Mouse (Mus musculus): ENCODE measurements around the gene Gm21972. TPM values are rescaled to one million over a fixed set of nuclear protein-coding genes. Genes with fewer than 3 reads are reported as not detected.

Gene Gm21972
- polyA plus RNA-seq, 1 experiment = 12.9 TPM

DNA sequence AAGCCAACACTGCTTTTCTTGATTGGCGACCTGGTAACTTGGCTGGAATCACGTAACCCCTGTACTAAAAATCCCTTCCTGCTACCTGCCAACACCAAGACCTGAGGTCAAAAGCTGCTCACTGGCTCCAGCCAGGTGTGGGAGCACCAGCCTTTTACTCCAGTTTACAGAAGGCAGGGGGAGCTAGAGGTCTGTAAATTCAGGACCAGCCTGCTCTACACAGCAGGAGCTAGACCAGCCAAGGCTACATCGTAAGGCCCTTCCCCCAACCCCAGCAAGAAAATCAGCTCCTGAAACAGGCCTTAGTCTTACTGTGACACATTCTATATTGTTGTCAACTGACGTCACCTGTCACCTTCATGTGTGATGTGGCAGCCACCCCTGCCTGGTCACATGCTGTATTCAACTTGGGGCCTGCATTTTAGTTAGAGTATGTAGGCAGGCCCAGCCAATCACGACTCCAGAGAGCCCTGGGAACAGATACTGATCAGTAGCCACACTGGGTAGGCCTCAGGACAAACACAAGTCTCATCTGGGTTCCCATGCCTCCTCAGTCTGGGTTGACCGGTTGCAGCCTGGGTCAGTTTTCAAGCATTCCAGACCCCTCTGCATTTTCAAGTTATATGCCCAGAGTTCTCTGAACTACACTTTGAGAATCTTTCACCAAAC is 55.7 kb downstream of the Gm21972 start:
- TF ChIP-seq GATA1 (IDR thresholded peaks at IDR 0.05; ENCODE audit: low read length) = no peak

DNA sequence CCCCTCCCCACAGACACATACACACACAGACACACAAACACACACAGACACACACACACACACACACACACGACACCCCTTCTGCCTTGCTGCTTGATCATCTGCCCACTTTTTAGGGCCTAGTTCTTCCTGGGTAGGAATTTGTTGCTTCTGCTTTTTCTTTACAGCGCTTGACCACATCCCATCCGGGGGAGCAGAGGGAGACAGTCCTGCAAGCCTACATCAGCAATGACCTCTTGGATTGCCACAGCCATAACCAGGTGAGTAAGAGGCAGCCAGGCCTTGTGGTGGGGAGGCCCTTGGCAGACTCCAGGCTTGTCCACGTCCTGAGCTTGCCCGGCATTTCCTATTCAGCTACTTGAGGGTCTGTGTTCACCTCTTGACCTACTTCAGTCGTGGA is 57.4 kb downstream of the Gm21972 start:
- no peak for TF ChIP-seq GATA1 (IDR thresholded peaks at IDR 0.05; ENCODE audit: low read length)

DNA sequence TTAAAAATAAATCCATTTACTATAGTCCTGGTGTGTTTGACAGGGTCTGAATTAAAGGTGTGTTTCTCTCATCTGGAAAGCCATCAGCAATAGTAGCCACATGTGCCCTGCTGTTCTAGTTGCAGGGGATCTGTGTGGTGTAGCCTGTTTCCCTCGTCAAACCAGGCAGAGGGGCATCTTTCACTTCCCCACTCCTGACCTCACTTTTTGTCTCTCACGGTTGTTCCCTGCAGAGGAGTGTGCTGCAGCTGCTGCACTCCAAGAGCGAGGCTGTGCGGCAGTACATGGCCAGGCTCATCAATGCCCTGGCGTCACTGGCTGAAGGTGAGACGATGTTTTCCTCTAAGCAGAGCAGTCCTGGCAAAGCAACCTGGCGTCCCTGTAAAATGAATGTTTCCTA is 60.6 kb downstream of the Gm21972 start:
- no peak for TF ChIP-seq GATA1 (IDR thresholded peaks at IDR 0.05; ENCODE audit: low read length)

GRCm38 (mm10) chr1:86198276-86198675 is 64.8 kb downstream of the Gm21972 start:
- no peak for TF ChIP-seq GATA1 (IDR thresholded peaks at IDR 0.05; ENCODE audit: low read length)

- TF ChIP-seq GATA1 (IDR thresholded peaks at IDR 0.05; ENCODE audit: low read length) = no peak
Observed at GRCm38 (mm10) chr1:86199026-86199425, 65.6 kb downstream of the Gm21972 start.

- TF ChIP-seq GATA1 (IDR thresholded peaks at IDR 0.05; ENCODE audit: low read length) = no peak
Observed at GRCm38 (mm10) chr1:86201312-86201711, 67.9 kb downstream of the Gm21972 start.

GRCm38 (mm10) chr1:86202617-86203219 is 69.3 kb downstream of the Gm21972 start:
- TF ChIP-seq GATA1 (IDR thresholded peaks at IDR 0.05; ENCODE audit: low read length) = no peak

GRCm38 (mm10) chr1:86210676-86211075 is 77.2 kb downstream of the Gm21972 start:
- TF ChIP-seq GATA1 (IDR thresholded peaks at IDR 0.05; ENCODE audit: low read length) = no peak

DNA sequence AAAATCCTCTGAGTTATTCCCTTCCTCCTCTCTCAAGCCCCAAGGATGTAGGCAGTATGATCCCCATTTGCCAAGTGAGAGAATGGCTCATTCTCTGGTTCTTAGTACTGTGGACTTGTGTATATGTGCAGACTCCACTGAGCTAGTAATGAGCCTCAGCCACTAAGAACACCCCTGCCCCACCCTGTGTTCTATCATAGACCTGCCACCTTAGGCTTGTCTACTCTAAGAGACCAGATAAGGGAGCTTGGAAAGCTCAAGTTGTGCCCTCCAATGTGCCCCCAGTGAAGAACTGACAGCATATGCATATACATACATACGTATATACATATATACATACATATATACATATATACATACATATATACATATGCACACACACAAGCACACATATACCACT is 78.1 kb downstream of the Gm21972 start:
- TF ChIP-seq GATA1 (IDR thresholded peaks at IDR 0.05; ENCODE audit: low read length) = no peak

Other genes starting within 250 kb of the Gm21972 start
- 56.9 and 71.2 TPM in 2 replicates for gene Itm2c, start 239.4 kb upstream of the Gm21972 start, polyA plus RNA-seq (2012)
- gene 4933407L21Rik, start 205.2 kb upstream of the Gm21972 start, polyA plus RNA-seq (2012) = not detected in 2 replicates
- not detected in 2 replicates for gene Gpr55, start 172.6 kb upstream of the Gm21972 start, polyA plus RNA-seq (2012)
- gene Spata3, start 116.8 kb upstream of the Gm21972 start, polyA plus RNA-seq (2012) = not detected in 2 replicates
- not detected in 2 replicates for gene 2810459M11Rik, start 87.8 kb upstream of the Gm21972 start, polyA plus RNA-seq (2012)
- 30.6 and 45.0 TPM in 2 replicates for gene Psmd1, start 69.2 kb upstream of the Gm21972 start, polyA plus RNA-seq (2012)
- not detected in 2 replicates for gene Htr2b, start 21.7 kb upstream of the Gm21972 start, polyA plus RNA-seq (2012)
- gene Armc9, start 21.1 kb downstream of the Gm21972 start, polyA plus RNA-seq (2012) = 4.8 and 6.2 TPM in 2 replicates
- gene B3gnt7, start 169.2 kb downstream of the Gm21972 start, polyA plus RNA-seq (2012) = 1.4 and 1.5 TPM in 2 replicates
- 2,220 and 2,966 TPM in 2 replicates for gene Ncl, start 225.8 kb downstream of the Gm21972 start, polyA plus RNA-seq (2012)

Data from G1E-ER4 (cell line).